Mouse (Mus musculus) embryonic facial prominence, embryonic 14.5 days (tissue): Measurements from ENCODE around the gene Bin2. TPM values are rescaled to one million over a fixed set of nuclear protein-coding genes. Genes with fewer than 3 reads are reported as not detected.
"Not testable (repeated sequence)": the region's sequence is repeated elsewhere in the genome, so short reads cannot be mapped to it uniquely, and the experiment has no call there.

Experiments
- ATAC-seq: fragments of 200-750 bp; cut with Nextera tagmentation; 2 replicates; pipeline ENCODE4 v1.8.0; 2017; ENCODE audit warnings: low read depth, moderate number of reproducible peaks, moderate TSS enrichment
- DNase-seq: peaks from one replicate; pipeline ENCODE4 v3.0.0-alpha.2; 2015; ENCODE audit warnings: low spot score
- H3K27ac ChIP-seq: fragments of 300-500 bp; sonication (generic); replicated peaks from 2 replicates; pipeline ENCODE4 v1.5.1; 2014; ENCODE audit warnings: low read depth, mild to moderate bottlenecking, low read length, moderate library complexity
- H3K27me3 ChIP-seq: fragments of 300-500 bp; sonication (generic); replicated peaks from 2 replicates; pipeline ENCODE4 v1.6.1; 2014; ENCODE audit warnings: low read length; ENCODE audit not compliant: control insufficient read depth, insufficient read depth
- H3K36me3 ChIP-seq: fragments of 300-500 bp; sonication (generic); 2 replicates; pipeline ENCODE4 v1.6.1; 2014; ENCODE audit warnings: low read length, mixed read lengths; ENCODE audit not compliant: control insufficient read depth, insufficient read depth
- H3K4me1 ChIP-seq: fragments of 300-500 bp; sonication (generic); 2 replicates; pipeline ENCODE4 v1.6.1; 2014; ENCODE audit warnings: antibody characterized with exemption, low read length; ENCODE audit not compliant: control insufficient read depth, insufficient read depth
- H3K4me2 ChIP-seq: fragments of 300-500 bp; sonication (generic); 2 replicates; pipeline ENCODE4 v1.6.1; 2014; ENCODE audit warnings: low read depth, mild to moderate bottlenecking, low read length, moderate library complexity, mixed read lengths
- H3K4me3 ChIP-seq: fragments of 300-500 bp; sonication (generic); 2 replicates; pipeline ENCODE4 v1.5.1; 2014; ENCODE audit warnings: low read depth, mild to moderate bottlenecking, low read length
- H3K9ac ChIP-seq: fragments of 300-500 bp; sonication (generic); 2 replicates; pipeline ENCODE4 v1.6.1; 2014; ENCODE audit warnings: low read depth, mild to moderate bottlenecking, low read length, moderate library complexity, mixed read lengths
- H3K9me3 ChIP-seq: fragments of 300-500 bp; sonication (generic); 2 replicates; pipeline ENCODE4 v1.6.1; 2016; ENCODE audit warnings: low read length; ENCODE audit not compliant: control insufficient read depth
- WGBS: fragments of 180-500 bp; shearing (Covaris S2); extraction: QIAGEN DNeasy Blood & Tissue Kit; methylation state at CpG from one replicate; pipeline ENCODE4 v1.1.7; 2014; 5-methylcytosine and 5-hydroxymethylcytosine counted together
- polyA plus RNA-seq: library from polyadenylated mRNA; unstranded; fragments of >200 nt; fragmentation: Nextera tagmentation; extraction: Ambion mirVana; gene quantifications from 2 replicates; pipeline ENCODE4 v1.2.1, GENCODE M21; 2014

Gene Bin2
- polyA plus RNA-seq, 1 experiment from 2014 or later: 2.3 TPM

- under 1% methylated on average over 14 of the region's 99 CpGs for WGBS
- Histone ChIP-seq H3K27me3 (no peaks in the 10 kb centered on the region), H3K27ac (peak within 1 kb of the TSS; percentile 99), H3K4me3 (peak within 1 kb of the TSS; percentile 98), H3K9me3 (no peaks in the 10 kb centered on the region), H3K9ac (peak within 1 kb of the TSS; percentile 95), H3K36me3 (peaks cover 26% of the 10 kb centered on the region), H3K4me1 (no peaks in the 10 kb centered on the region; the same call in 1 of the 2 replicates), H3K4me2 (peak within 1 kb of the TSS; percentile 78)
- DNase-seq (peak; percentile 99), ATAC-seq (peak; percentile 91)
Observed at GRCm38 (mm10) chr15:100614996-100615824, 54.1 kb downstream of the Bin2 start, which contains the start of gene Dazap2. Gene Dazap2 (plus strand): TSS chr15:100615349.

- peak overlapping the region; percentile 63 for H3K9ac ChIP-seq
- peak overlapping the region; percentile 98 for H3K4me3 ChIP-seq
- H3K4me2 ChIP-seq: peak overlapping the region; percentile 77
- peaks cover 19% of the 10 kb centered on the region for H3K36me3 ChIP-seq
- peak overlapping the region; percentile 78 for H3K27ac ChIP-seq
- no peak for ATAC-seq
- 11% methylated on average over 42 of the region's 43 CpGs for WGBS
- no peaks in the 10 kb centered on the region for H3K27me3 ChIP-seq
- DNase-seq: no peak
- no peaks in the 10 kb centered on the region; the same call in 1 of the 2 replicates for H3K4me1 ChIP-seq
- H3K9me3 ChIP-seq: no peaks in the 10 kb centered on the region
Observed at GRCm38 (mm10) chr15:100614218-100614995, 54.9 kb downstream of the Bin2 start.

- WGBS: 10% methylated on average over 16 of the region's 16 CpGs
- Histone ChIP-seq H3K4me1 (no peaks in the 10 kb centered on the region; the same call in 1 of the 2 replicates), H3K9me3 (no peaks in the 10 kb centered on the region), H3K27ac (no peak overlapping the region), H3K4me3 (peak overlapping the region; percentile 19), H3K4me2 (peak overlapping the region; percentile 39), H3K9ac (no peak overlapping the region), H3K36me3 (peaks cover 11% of the 10 kb centered on the region), H3K27me3 (0 out of 2 replicates have a peak, but pooled peaks cover 2% of the 10 kb centered on the region)
- no peak for ATAC-seq
- peak; percentile 76 for DNase-seq
Observed at GRCm38 (mm10) chr15:100613584-100613983, 55.8 kb downstream of the Bin2 start.

DNA sequence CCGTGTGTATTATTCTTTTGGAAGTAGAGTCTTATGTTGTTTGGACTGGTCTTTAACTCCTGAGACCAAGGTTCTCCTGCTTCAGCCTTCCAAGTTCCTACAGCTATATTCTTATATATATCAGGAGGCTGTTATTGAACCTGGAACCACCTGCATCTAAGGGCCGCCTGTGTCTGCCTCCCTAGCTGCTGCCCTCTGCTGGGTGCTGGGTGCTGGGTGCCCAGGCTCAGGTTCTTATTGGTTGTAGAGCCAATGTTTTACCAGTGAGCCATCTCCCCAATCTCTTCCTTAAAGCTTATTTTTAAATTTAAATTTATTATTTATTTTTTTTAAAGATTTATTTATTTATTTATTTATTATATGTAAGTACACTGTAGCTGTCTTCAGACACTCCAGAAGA is 56.9 kb downstream of the Bin2 start:
- Histone ChIP-seq H3K27ac (no peak overlapping the region), H3K4me3 (no peak overlapping the region), H3K9me3 (no peaks in the 10 kb centered on the region), H3K4me1 (no peaks in the 10 kb centered on the region; the same call in 1 of the 2 replicates), H3K4me2 (no peak overlapping the region), H3K9ac (no peak overlapping the region), H3K36me3 (no peaks in the 10 kb centered on the region), H3K27me3 (0 out of 2 replicates have a peak, but pooled peaks cover 2% of the 10 kb centered on the region)
- ATAC-seq (no peak), DNase-seq (no peak)
- 62% methylated on average over 2 of the region's 2 CpGs for WGBS

- H3K27me3 ChIP-seq: 0 out of 2 replicates have a peak, but pooled peaks cover 2% of the 10 kb centered on the region
- no peaks in the 10 kb centered on the region; the same call in 1 of the 2 replicates for H3K4me1 ChIP-seq
- ATAC-seq (no peak), DNase-seq (no peak)
- H3K27ac ChIP-seq: no peak overlapping the region
- H3K36me3 ChIP-seq: no peaks in the 10 kb centered on the region
- 78% methylated on average over 7 of the region's 7 CpGs for WGBS
- H3K9ac ChIP-seq: no peak overlapping the region
- H3K9me3 ChIP-seq: no peaks in the 10 kb centered on the region
- H3K4me2 ChIP-seq: no peak overlapping the region
- no peak overlapping the region for H3K4me3 ChIP-seq
Observed at GRCm38 (mm10) chr15:100611951-100612350, 57.4 kb downstream of the Bin2 start.

DNA sequence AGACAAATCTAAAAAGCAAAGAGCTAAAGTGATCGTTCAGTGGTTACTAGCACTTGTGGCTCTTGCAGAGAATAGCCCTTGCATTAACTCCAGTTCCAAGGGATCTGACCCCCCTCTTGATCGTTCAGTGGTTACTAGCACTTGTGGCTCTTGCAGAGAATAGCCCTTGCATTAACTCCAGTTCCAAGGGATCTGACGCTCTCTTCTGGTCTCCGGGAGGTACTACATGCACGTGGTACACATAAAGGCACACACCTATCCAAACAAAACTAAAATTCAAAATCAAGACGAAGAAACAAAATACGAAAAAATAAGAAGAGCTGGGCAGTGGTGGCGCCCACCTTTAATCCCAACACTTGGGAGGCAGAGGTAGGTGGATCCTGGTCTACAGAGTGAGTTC is 62.7 kb downstream of the Bin2 start:
- H3K9me3 ChIP-seq, H3K9ac ChIP-seq, H3K27ac ChIP-seq, H3K36me3 ChIP-seq, DNase-seq, H3K4me1 ChIP-seq, H3K4me3 ChIP-seq, H3K27me3 ChIP-seq, ATAC-seq, H3K4me2 ChIP-seq: not testable (repeated sequence)
- 89% methylated on average over 8 of the region's 8 CpGs for WGBS

DNA sequence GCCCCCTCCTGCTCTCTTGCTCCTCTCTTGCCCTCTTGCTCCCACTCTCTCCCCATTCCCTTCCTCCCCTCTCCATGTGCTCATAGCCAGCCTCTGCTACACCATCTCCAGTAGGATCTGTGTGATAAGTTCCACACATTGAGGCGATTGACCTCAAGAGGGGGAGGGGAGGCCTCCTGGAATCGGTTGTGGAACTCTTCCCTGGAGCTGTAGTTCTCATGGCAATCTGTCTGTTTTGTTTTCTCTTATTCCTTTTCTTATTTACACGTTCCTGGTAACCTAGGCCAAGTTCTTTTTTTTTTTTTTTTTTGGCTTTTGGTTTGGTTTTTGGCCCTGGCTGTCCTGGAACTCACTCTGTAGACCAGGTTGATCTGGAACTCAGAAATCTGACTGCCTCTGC is 67.7 kb downstream of the Bin2 start:
- Histone ChIP-seq H3K9me3 (no peaks in the 10 kb centered on the region), H3K27me3 (peaks cover 25% of the 10 kb centered on the region)
- 33% methylated on average over 2 of the region's 3 CpGs for WGBS

DNA sequence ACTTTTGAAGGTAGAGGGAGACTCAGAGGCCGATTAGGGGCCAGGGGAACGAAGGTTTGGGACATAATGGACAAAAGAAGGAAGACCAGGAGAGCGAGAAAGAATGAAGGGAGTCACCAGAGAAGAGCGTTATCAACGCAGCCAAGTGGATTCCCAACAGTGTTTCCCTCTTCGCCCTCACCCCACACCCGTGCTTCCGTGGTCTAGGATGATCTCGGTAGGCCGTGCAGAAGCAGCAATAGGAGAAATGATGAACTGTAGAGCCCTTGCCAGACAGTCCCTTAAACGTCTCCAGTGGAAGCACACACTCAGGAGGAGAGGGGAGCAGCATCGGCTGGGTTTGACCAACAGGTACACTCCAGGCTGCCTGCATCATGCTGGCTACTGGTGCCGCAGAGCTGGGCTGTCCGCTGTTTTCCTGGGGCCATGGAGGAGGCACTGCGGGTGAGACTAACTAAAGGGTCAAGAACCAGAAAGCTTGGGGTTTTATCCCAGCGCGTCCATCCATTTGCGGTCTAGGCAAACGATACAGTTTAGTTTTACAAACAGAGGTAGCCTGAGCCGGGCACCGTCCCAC is 68.6 kb downstream of the Bin2 start:
- 14% methylated on average over 21 of the region's 21 CpGs for WGBS
- peaks cover 12% of the 10 kb centered on the region for H3K4me1 ChIP-seq
- H3K9me3 ChIP-seq: no peaks in the 10 kb centered on the region
- H3K9ac ChIP-seq: peak overlapping the region; percentile 86; the same call in 1 of the 2 replicates
- peak overlapping the region; percentile 59 for H3K4me3 ChIP-seq
- peak overlapping the region; percentile 98 for H3K4me2 ChIP-seq
- no peaks in the 10 kb centered on the region for H3K36me3 ChIP-seq
- ATAC-seq (no peak), DNase-seq (no peak)
- no peak overlapping the region for H3K27ac ChIP-seq
- H3K27me3 ChIP-seq: peaks cover 24% of the 10 kb centered on the region

More for the DNA sequence above, 67.7 kb downstream of the Bin2 start:
- Histone ChIP-seq H3K9ac (no peak overlapping the region), H3K36me3 (no peaks in the 10 kb centered on the region), H3K4me3 (no peak overlapping the region), H3K4me2 (no peak overlapping the region), H3K27ac (no peak overlapping the region), H3K4me1 (peaks cover 12% of the 10 kb centered on the region)
- ATAC-seq (no peak), DNase-seq (no peak)
